Mouse (Mus musculus): ENCODE measurements around the gene Nusap1.
"Not testable (repeated sequence)": the region's sequence is repeated elsewhere in the genome, so short reads cannot be mapped to it uniquely, and the experiment has no call there.

Nusap1 gene

DNA sequence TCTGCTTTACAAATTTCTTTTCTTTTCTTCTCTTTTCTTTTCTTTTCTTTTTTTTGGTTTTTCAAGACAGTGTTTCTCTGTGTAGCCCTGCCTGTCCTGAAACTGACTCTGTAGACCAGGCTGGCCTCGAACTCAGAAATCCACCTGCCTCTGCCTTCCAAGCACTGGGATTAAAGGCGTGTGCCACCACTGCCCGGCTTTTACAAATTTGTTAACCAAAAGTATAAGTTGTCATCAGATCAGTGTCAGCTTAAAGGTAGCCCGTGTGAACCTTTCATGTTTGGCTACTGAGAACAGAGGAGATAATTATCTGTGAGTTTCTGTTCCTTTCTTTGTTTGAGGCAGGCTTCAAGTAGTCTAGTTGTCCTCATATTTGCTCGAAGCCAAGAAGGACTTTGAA is 26.2 kb downstream of the Nusap1 start:
- no peak for DNase-seq (ENCODE audit: low read depth)

DNA sequence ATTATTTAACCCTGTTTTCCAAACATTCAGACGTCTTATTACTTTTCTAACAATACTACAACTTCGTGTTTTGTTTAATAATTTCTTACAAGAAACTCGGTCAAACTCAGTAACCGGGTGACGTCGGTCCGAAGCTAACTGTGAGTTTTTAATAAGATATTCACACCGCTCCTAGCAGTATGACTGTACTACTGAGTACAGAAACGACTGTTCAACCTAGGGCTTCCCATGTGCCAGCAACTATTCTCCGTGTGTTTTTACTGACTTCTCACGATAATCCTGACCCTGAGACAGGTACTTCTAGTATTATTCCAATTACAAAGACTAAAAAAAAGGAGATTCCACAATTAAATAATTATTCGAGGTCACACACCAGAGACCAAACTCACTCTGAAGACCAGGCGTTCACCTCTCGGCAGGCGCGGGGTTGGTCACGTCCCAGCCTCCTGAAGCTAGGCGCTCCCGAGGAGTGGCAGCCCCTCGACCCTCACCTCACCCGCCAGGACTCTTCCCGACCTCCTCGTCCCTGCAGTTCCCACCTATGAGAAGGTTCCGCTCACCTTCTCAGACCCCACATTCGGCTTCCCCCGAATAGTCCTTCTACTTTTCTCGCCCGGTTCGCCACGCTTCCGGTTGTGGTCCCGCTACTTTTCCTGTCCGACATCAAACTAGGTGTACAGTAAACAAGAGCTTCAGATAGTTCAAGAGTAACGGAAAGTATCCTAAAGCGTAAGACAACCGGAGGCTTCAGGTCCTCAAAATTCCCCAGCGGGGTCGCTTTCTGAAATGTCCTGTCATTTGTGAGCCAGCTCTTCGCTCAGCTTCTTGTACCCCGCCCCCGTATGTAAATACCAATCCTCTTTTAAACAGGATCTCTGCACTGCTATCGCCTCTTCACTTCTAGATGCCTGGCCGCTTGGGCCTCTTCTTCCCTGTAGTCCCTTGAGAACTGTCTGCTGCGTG is 44.4 kb downstream of the Nusap1 start, which contains the start of gene Ndufaf1:
Gene Ndufaf1 (minus strand): TSS at position 608 of the 963 bp plus-strand sequence.
- DNase-seq (ENCODE audit: low read depth), result peak; percentile 86

GRCm38 (mm10) chr2:119665744-119666143 is 47.6 kb downstream of the Nusap1 start:
- not testable (repeated sequence) for DNase-seq (ENCODE audit: low read depth)

DNA sequence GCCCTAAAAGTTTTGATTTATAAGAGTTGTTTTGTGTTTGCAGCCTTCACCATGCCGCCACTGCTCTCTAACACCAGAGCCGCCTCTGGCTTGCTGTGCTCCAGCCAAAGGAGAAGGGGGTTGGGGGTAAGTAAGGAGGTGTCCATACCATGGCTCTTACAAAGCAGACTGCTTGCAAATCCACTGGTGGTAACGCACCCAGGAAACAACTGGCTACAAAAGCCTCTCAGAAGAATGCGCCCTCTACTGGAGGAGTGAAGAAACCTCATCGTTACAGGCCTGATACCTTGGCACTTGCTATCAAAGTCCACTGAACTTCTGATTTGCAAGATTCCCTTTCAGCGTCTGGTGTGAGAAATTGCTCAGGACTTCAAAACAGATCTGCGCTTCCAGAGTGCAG is 50.9 kb downstream of the Nusap1 start:
- peak; percentile 76 for DNase-seq (ENCODE audit: low read depth)

DNA sequence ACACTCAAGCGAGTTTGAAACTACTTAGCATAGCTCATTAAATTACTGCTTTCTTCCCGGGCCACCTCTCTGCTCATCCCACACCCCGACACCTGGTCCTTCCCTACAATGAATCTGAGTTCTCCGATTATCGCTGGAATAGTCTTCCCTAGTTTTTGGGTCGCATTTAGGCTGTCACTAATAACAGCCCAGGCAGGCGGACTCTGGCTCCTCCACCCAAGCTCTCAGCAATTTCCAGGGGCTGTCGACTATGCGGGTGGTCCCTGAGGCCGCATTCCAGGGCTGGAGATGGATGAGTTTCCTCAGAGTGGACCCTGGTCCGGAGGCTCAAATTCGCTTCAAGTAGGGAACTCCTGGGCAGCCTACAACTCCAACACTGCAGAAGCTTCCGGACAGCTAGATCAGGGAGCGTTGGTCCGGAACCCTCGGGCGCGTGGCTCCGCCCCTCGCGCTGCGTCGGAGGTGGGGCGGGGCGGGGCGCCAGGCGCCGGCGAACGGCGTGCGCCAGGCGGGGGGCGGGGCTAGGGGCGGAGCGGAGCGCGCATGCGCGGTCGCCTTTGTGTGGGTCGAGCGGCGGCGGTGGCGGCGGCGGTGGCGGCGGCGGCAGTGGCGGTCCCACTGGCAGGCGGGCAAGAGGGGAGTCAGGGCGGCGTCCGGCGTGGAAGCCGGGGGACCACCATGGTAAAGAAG is 56.6 kb downstream of the Nusap1 start, which contains the start of gene Rtf1:
Gene Rtf1 (plus strand): TSS at position 544 of the 690 bp plus-strand sequence.
- peak; percentile 94 for DNase-seq (ENCODE audit: low read depth)

GRCm38 (mm10) chr2:119675215-119675784 is 57.2 kb downstream of the Nusap1 start:
- peak; percentile 76 for DNase-seq (ENCODE audit: low read depth)

DNA sequence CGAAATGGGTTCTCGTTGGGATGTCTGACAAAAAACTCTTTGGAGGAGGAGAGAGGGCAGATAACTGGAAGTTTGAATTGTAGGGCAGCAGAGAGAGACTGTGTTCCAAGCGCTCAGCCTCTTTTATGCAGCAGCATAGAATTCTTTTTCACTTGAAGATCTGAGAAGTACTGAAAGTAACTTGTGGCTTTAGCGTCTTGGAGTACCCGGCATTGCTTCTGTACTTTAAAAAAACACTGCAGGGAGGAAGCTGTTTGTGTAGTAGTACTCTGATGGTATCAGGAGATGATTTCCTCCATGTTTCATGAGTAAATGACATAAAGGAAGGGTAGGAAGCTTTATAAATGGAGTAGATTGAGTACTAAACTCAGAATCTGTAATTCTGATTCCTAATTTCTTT is 57.7 kb downstream of the Nusap1 start:
- peak; percentile 59 for DNase-seq (ENCODE audit: low read depth)

DNA sequence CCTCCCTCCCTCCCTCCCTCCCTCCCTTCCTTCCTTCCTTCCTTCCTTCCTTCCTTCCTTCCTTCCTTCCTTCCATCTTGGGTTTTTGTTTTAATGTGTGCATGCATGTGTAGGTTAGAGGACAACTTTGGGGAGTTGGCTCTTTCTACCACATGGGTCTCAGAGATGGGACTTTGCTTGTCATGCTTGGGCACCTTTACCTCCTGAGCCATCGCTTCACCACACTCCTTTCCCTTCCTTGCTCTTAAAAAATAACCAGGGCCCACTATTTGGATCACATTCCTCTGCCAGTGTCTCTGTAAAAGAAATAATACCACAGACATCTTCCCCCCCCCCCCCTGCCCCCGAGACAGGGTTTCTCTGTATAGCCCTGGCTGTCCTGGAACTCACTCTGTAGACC is 65.6 kb downstream of the Nusap1 start:
- DNase-seq (ENCODE audit: low read depth), result no peak

- DNase-seq (ENCODE audit: low read depth), result peak; percentile 23
Observed at GRCm38 (mm10) chr2:119692003-119692701, 74.1 kb downstream of the Nusap1 start.

DNA sequence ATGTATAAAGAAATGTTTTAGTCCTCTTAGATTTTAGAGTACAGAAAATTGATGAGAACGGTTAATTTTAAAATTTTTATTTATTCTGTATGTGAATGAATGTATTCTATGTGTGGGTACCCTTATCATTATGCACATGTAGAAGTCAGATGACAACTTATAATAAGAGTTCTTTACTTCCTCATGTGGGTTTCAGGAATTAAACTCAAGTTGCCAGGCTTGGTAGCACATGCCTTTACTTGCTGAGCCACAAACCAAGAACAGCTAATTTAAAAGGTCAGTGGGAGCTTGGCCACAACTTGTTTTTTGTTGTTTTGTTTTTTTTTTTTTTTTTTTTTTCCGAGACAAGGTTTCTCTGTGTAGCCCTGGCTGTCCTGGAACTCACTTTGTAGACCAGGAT is 76.7 kb downstream of the Nusap1 start:
- DNase-seq (ENCODE audit: low read depth), result no peak

DNA sequence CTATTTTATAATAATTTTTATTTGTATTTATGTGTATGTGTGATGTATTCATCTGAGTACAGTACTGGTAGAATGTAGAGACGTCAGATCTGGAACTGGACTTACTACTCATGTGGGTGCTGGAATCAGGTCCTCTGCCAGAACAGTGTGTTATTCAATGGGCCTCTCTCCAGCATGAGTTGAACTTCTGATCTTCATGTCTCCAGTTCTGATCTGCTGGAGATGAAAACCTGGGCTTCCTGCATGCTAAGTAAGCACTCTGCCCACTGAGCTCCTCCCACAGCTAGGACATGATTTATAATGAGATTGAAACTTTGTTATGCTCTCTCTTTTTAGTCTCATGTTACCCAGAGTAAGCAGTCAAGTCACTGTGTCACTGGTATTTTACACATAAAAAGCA is 78.0 kb downstream of the Nusap1 start:
- DNase-seq (ENCODE audit: low read depth), result no peak

GRCm38 (mm10) chr2:119698472-119698871 is 80.4 kb downstream of the Nusap1 start:
- no peak for DNase-seq (ENCODE audit: low read depth)

DNA sequence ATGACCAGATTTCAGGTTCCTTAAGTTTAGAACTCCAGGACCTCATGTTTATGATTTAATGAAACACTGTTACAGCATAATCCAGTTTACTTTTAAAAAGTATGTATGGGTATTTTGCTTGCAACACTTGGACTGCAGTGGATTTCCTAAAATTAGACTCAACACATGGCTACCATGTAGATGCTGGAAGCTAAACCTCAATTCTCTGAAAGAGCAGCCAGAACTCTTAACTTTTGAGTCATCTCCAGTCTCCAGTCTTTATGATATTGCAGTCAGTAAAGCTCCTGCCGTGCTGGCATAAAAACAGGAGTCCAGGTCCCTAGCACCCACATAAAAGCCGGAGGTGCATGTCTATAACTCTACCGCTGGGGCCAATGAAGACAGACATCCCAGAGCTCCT is 81.9 kb downstream of the Nusap1 start:
- no peak for DNase-seq (ENCODE audit: low read depth)
